Mouse (Mus musculus) kidney, embryonic 14.5 days (tissue): ENCODE measurements around the gene Becn1. TPM values are rescaled to one million over a fixed set of nuclear protein-coding genes. Genes with fewer than 3 reads are reported as not detected.

ENCODE experiments used
- ATAC-seq: fragments of 200-750 bp; cut with Nextera tagmentation; 2 replicates; pipeline ENCODE4 v1.8.0; 2017; ENCODE audit warnings: moderate number of reproducible peaks, mild to moderate bottlenecking, moderate TSS enrichment, moderate library complexity; ENCODE audit not compliant: low FRiP score, low TSS enrichment
- H3K27ac ChIP-seq: fragments of 300-500 bp; sonication (generic); 2 replicates; pipeline ENCODE4 v1.5.1; 2014; ENCODE audit warnings: low read depth, mild to moderate bottlenecking, low read length, moderate library complexity, mixed read lengths
- H3K27me3 ChIP-seq: fragments of 300-500 bp; sonication (generic); 2 replicates; pipeline ENCODE4 v1.6.1; 2014; ENCODE audit warnings: mild to moderate bottlenecking, low read length; ENCODE audit not compliant: control insufficient read depth, insufficient read depth
- H3K36me3 ChIP-seq: fragments of 300-500 bp; sonication (generic); 2 replicates; pipeline ENCODE4 v1.6.1; 2014; ENCODE audit warnings: low read length, mixed read lengths; ENCODE audit not compliant: control insufficient read depth, insufficient read depth
- H3K4me1 ChIP-seq: fragments of 300-500 bp; sonication (generic); 2 replicates; pipeline ENCODE4 v1.6.1; 2014; ENCODE audit warnings: low read length, mixed read lengths; ENCODE audit not compliant: control insufficient read depth, insufficient read depth
- H3K4me2 ChIP-seq: fragments of 300-500 bp; sonication (generic); replicated peaks from 2 replicates; pipeline ENCODE4 v1.6.1; 2014; ENCODE audit warnings: low read depth, mild to moderate bottlenecking, low read length
- H3K4me3 ChIP-seq: fragments of 300-500 bp; sonication (generic); 2 replicates; pipeline ENCODE4 v1.5.1; 2014; ENCODE audit warnings: mild to moderate bottlenecking, low read length
- H3K9ac ChIP-seq: fragments of 300-500 bp; sonication (generic); 2 replicates; pipeline ENCODE4 v1.6.1; 2014; ENCODE audit warnings: low read depth, mild to moderate bottlenecking, low read length, moderate library complexity
- H3K9me3 ChIP-seq: fragments of 300-500 bp; sonication (generic); 2 replicates; pipeline ENCODE4 v1.6.1; 2016; ENCODE audit warnings: low read length; ENCODE audit not compliant: control insufficient read depth
- WGBS: fragments of 180-500 bp; shearing (Covaris S2); extraction: QIAGEN DNeasy Blood & Tissue Kit; methylation state at CpG from one replicate; pipeline ENCODE4 v1.1.7; 2014; 5-methylcytosine and 5-hydroxymethylcytosine counted together
- polyA plus RNA-seq: library from polyadenylated mRNA; unstranded; fragments of >200 nt; fragmentation: Nextera tagmentation; extraction: Ambion mirVana; gene quantifications from 2 replicates; pipeline ENCODE4 v1.2.1, GENCODE M21; 2014

The Becn1 gene
- polyA plus RNA-seq, 1 experiment from 2014 or later = 164 TPM

DNA sequence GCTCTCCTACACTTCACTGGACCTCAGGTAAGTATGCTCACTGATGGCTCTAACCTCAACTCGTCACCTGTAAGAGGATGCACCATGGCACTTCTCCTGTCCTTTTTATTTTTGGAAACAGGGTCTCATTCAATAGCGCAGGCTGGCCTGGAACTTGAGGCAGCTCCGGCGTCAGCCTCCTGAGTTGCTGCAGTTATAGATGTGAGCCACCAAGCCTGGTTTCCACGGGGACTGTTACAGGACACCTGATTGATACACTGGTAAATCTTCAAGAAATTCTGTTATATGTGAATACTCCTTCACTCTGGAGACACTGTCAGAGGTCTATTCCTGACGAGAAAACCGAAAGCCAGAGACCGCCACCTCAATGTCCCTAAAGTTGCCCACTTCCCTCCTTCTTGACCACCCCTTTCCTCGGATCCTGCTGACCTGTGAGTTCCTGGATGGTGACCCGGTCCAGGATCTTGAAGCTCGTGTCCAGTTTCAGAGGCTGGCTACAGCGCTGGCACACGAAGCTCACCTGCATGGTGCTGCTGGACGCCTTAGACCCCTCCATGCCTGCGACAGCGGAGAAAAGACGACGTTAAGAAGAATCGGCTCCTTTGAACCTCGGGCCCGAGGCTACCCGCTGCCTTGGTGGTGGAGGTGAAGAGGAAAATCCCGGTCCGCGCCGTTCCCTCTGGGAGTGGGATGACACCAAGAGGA lies 635 bp downstream of the Becn1 start:
- Histone ChIP-seq H3K9me3 (no peaks in the 10 kb centered on the region), H3K27ac (peak overlapping the region; percentile 61), H3K4me2 (peak overlapping the region; percentile 97), H3K9ac (peak overlapping the region; percentile 85), H3K27me3 (no peaks in the 10 kb centered on the region), H3K36me3 (peaks cover 19% of the 10 kb centered on the region), H3K4me3 (peak overlapping the region; percentile 93), H3K4me1 (peaks cover 9% of the 10 kb centered on the region)
- WGBS = 16% methylated on average over 26 of the region's 26 CpGs
- peak; percentile 11; the same call in 1 of the 2 replicates for ATAC-seq

DNA sequence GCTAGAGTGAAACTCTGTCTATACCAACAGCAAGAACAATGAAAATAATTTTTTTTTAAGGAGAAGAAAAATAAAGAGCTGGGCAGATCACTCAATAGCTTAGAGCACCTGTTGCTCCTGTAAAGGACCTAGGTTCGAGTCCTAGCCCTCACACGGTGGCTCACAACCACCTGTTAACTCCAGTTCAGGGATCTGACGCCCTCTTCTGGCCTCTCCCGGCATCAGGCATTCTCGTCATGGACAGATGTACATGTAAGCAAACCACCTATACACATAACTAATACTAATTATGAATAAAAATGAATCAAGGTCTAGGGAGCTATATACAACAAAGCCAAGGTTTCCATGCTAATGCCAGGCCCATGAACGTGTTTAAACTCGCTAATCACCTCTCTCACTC lies 1.2 kb downstream of the Becn1 start:
- peak overlapping the region; percentile 97 for H3K4me2 ChIP-seq
- no peak overlapping the region for H3K27ac ChIP-seq
- H3K4me3 ChIP-seq = peak overlapping the region; percentile 93
- WGBS = 71% methylated on average over 7 of the region's 7 CpGs
- H3K4me1 ChIP-seq = peaks cover 9% of the 10 kb centered on the region
- H3K27me3 ChIP-seq = no peaks in the 10 kb centered on the region
- H3K9ac ChIP-seq = peak overlapping the region; percentile 85
- peaks cover 23% of the 10 kb centered on the region for H3K36me3 ChIP-seq
- no peak for ATAC-seq
- H3K9me3 ChIP-seq = no peaks in the 10 kb centered on the region

- 98% methylated on average over 8 of the region's 8 CpGs for WGBS
- Histone ChIP-seq H3K4me1 (no peaks in the 10 kb centered on the region), H3K9me3 (no peaks in the 10 kb centered on the region), H3K4me3 (no peak overlapping the region), H3K4me2 (no peak overlapping the region), H3K36me3 (peaks cover 71% of the 10 kb centered on the region), H3K27ac (no peak overlapping the region), H3K9ac (no peak overlapping the region), H3K27me3 (no peaks in the 10 kb centered on the region)
- ATAC-seq = no peak
Observed at GRCm38 (mm10) chr11:101295191-101295590, 6.9 kb downstream of the Becn1 start.

DNA sequence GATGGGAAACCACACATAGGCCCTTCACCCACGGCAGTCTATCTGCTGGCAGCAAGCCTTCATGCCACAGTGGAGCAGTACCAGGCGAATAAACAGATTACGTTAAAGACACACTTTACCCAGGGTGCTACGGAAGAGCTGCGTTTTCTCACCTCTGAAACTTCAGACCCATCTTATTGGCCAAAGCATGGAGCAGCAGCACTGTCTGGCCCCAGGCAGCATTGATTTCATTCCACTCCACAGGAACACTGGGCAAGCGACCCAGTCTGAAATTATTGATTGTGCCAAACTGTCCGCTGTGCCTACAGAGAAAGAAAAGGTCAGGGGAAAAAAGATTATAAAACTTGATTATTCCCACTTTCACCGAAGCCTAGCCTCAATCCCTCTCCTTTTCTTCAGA lies 10.9 kb downstream of the Becn1 start:
- H3K36me3 ChIP-seq = peaks cover 74% of the 10 kb centered on the region
- no peaks in the 10 kb centered on the region for H3K27me3 ChIP-seq
- 94% methylated on average over 8 of the region's 8 CpGs for WGBS
- no peak overlapping the region for H3K4me2 ChIP-seq
- H3K9ac ChIP-seq = no peak overlapping the region
- no peak overlapping the region for H3K4me3 ChIP-seq
- H3K4me1 ChIP-seq = no peaks in the 10 kb centered on the region
- no peak for ATAC-seq
- no peak overlapping the region for H3K27ac ChIP-seq
- H3K9me3 ChIP-seq = no peaks in the 10 kb centered on the region

DNA sequence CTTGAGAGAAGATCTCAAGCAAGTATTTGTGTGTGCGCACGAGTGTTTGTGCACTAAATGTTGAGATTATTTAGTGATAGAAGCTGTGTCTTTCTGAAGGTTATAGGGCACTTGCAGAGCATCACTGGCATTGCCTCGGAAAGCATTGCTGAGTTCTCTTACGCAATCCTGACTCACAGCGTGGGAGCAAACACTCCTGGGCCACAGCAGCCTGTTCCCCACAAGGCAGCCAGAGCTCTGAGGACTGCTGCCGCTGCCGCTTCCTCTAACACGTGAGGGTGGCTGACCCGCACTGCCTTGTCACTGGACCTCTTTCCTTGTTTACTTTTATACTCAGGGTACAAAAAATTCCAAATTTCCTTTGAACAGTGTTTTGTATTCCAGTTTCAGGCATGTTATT lies 14.8 kb downstream of the Becn1 start:
- ATAC-seq = no peak
- no peak overlapping the region for H3K27ac ChIP-seq
- H3K27me3 ChIP-seq = no peaks in the 10 kb centered on the region
- H3K9me3 ChIP-seq = no peaks in the 10 kb centered on the region
- peaks cover 3% of the 10 kb centered on the region; the same call in 1 of the 2 replicates for H3K4me1 ChIP-seq
- no peak overlapping the region for H3K4me2 ChIP-seq
- 88% methylated on average over 9 of the region's 9 CpGs for WGBS
- H3K36me3 ChIP-seq = peaks cover 44% of the 10 kb centered on the region
- H3K4me3 ChIP-seq = no peak overlapping the region
- H3K9ac ChIP-seq = no peak overlapping the region

DNA sequence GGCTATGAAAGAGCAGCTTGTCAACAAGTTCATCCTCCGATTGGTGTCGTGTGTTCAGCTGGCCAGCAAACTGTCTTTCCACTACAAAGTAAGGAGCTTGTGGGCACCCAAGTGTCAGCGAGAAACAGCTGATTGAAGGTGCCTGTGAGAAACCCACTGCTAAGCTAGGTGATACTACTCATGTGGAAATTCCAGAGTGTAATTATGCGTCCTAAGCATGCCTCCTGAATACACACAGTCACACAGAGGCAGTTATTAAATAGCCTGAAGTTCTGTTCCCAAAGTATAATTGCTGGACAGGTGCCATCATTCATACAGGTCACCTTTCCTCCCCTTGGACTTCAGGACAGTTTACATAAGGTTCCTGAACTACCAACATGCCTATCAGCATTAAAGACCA lies 18.3 kb downstream of the Becn1 start:
- no peaks in the 10 kb centered on the region for H3K27me3 ChIP-seq
- H3K36me3 ChIP-seq = peaks cover 16% of the 10 kb centered on the region; the same call in 1 of the 2 replicates
- no peak overlapping the region for H3K4me2 ChIP-seq
- WGBS = 47% methylated on average over 4 of the region's 4 CpGs
- peaks cover 19% of the 10 kb centered on the region for H3K4me1 ChIP-seq
- ATAC-seq = no peak
- H3K27ac ChIP-seq = peak overlapping the region; percentile 71; the same call in 1 of the 2 replicates
- no peak overlapping the region for H3K4me3 ChIP-seq
- no peak overlapping the region for H3K9ac ChIP-seq
- no peaks in the 10 kb centered on the region for H3K9me3 ChIP-seq

- Histone ChIP-seq H3K9ac (no peak overlapping the region), H3K36me3 (peaks cover 6% of the 10 kb centered on the region; the same call in 1 of the 2 replicates), H3K4me1 (peaks cover 24% of the 10 kb centered on the region), H3K9me3 (no peaks in the 10 kb centered on the region), H3K4me2 (no peak overlapping the region), H3K4me3 (no peak overlapping the region), H3K27me3 (no peaks in the 10 kb centered on the region), H3K27ac (peak overlapping the region; percentile 43; the same call in 1 of the 2 replicates)
- peak; percentile 33 for ATAC-seq
- whole genome bisulfite sequencing = 25% methylated on average over 5 of the region's 5 CpGs
Observed at GRCm38 (mm10) chr11:101282896-101283295, 19.2 kb downstream of the Becn1 start.

GRCm38 (mm10) chr11:101280837-101281236 lies 21.2 kb downstream of the Becn1 start:
- 14% methylated on average over 7 of the region's 7 CpGs for WGBS
- no peak overlapping the region for H3K9ac ChIP-seq
- no peak for ATAC-seq
- H3K36me3 ChIP-seq = peaks cover 5% of the 10 kb centered on the region; the same call in 1 of the 2 replicates
- H3K4me2 ChIP-seq = no peak overlapping the region
- H3K9me3 ChIP-seq = no peaks in the 10 kb centered on the region
- H3K27me3 ChIP-seq = no peaks in the 10 kb centered on the region
- no peak overlapping the region for H3K27ac ChIP-seq
- H3K4me3 ChIP-seq = no peak overlapping the region
- H3K4me1 ChIP-seq = peaks cover 44% of the 10 kb centered on the region

DNA sequence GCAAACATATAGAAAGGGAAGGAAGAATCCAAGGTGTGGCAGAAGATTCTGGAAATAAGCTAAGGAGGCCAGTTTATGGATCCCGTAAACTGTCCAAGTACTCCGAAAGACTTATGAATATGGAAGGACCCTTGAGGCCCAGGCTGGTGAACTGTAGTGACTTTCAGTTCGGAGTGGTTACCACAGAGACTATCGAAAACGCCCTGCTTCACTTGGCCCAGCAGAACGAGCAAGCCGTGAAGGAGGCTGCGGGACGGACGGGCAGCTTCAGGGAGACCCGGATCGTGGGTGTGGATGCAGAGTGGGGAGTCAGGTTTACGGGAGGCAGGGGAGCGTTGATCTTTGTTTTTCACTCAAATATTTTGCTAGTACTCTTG lies 22.9 kb downstream of the Becn1 start:
- ATAC-seq = no peak
- Histone ChIP-seq H3K4me3 (peak overlapping the region; percentile 50), H3K9ac (peak overlapping the region; percentile 5; the same call in 1 of the 2 replicates), H3K27me3 (no peaks in the 10 kb centered on the region), H3K36me3 (peaks cover 5% of the 10 kb centered on the region; the same call in 1 of the 2 replicates), H3K4me2 (peak overlapping the region; percentile 84), H3K4me1 (peaks cover 44% of the 10 kb centered on the region), H3K27ac (no peak overlapping the region), H3K9me3 (no peaks in the 10 kb centered on the region)
- 64% methylated on average over 14 of the region's 14 CpGs for WGBS
